Mouse (Mus musculus) liver (tissue): ENCODE measurements around the gene Nkx6-2.

Experiments
- DNase-seq: peaks from one replicate; pipeline ENCODE4 v3.0.0-alpha.2; 2020; ENCODE audit warnings: mixed read lengths

The Nkx6-2 gene

GRCm38 (mm10) chr7:139565998-139566397, 16.6 kb downstream of the Nkx6-2 start:
- DNase-seq = no peak

DNA sequence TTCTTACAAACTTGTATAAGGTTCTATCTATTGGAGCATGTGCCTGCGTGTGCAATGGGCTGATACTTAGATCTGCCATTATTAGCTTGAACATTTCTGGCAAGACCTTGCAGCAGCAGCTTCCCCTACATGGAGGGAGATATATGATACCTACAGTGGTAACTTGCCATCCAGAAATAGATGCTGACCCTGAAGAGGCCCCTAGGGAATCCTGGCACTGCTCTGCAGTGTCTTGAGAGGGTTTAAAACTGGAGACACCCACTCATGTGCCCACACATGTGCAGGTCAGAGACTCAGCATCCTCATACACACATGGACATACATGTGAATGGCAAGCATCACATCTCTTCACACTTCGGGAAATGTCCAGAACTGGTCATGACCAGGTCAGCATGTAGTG, 18.4 kb downstream of the Nkx6-2 start:
- DNase-seq = no peak

DNA sequence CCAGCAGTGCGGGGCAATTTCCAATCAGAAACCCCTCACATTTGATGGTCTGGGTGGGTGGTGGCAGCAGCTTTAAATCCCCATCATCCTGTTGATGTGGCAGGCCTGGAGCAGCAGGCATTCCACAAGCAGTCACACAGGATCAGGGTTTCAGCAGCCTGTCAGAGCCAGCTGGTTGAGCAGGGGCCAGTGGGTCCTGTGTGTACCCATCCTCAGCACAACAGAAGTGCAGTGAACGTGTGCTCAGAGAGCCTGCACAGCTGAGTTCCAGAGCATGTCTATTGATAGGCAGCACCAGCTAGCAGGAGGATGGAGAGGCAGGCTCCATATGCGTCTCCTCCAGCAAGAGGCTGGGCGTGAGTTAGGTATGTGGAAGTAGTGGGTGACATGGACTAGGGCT, 19.2 kb downstream of the Nkx6-2 start:
- DNase-seq = no peak

- DNase-seq = no peak
Observed at GRCm38 (mm10) chr7:139559659-139560058, 22.9 kb downstream of the Nkx6-2 start.

DNA sequence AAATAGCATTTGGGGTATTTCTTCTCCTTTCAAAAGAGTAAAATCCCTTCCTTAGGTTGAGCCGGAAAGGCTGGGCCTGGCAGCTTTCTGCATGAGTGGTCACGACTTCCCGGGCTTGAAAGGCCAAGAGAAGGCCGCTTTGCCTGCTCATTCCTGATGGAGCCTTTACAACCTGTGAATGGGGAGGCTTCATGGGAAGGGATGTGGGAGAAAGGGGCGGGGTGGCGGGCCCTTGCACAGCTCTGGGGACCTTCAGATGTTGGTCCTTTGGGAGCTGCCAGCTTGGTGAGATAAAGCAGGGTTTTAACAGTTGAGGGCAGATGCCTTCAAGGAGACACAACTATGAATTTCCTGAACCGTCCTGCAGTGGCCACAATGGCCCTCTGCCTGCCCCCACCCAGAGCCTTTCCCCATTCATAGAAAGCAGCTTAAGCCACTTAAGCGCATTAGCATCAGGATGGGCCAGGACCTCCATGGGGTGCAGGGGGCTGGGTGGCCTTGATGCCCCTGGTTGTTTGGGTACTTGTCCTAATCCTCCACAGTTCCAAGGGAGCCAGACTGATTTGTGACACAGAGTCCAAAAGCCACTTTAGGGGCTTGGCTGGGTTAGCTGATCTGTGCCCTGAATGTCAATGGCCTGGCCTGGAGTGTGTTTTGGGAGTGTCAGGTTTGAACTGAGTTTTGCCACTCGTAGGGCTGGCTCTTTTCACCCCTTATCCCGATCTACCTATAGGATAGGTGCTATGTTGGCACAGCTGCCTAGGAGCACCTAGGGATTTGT, 25.7 kb downstream of the Nkx6-2 start:
- no peak for DNase-seq

DNA sequence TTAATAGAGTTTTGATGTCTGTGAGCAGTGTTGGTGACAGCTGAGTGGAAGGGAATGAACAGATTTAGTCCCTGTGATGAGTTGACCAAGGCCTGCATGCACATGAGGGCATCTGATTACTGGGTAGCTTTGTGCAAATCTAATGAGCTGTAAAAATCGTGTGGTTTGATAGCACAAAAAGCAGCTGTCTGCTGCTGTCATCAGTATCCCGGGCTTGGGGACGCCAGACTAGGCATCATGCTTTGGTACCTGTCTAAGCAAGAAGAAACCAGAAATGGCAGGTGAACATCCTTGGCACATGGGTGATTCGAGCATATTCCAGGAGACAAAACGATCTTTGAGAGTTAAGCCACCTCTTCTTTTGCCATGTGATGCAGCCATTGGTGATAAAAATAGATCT, 26.3 kb downstream of the Nkx6-2 start:
- no peak for DNase-seq

DNA sequence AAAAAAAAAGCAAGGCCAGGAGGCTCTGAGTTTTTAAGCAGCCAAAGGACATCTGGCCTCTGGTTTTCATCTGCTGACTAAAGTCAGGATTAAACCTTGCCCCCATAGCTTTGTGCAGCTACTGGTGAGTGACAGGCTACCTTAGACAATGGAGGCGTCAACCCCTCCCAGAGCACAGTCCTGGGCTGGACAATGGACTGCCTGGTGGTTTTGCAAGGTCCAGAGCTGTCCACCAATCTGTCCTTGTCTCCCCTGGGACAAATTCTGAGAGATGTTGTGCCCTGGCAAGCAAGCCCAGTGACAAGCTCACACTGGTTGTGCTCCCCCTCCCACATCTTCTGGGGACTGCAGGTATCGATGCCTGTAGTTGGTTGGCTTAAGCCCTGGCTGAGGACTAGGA, 31.1 kb downstream of the Nkx6-2 start:
- no peak for DNase-seq

DNA sequence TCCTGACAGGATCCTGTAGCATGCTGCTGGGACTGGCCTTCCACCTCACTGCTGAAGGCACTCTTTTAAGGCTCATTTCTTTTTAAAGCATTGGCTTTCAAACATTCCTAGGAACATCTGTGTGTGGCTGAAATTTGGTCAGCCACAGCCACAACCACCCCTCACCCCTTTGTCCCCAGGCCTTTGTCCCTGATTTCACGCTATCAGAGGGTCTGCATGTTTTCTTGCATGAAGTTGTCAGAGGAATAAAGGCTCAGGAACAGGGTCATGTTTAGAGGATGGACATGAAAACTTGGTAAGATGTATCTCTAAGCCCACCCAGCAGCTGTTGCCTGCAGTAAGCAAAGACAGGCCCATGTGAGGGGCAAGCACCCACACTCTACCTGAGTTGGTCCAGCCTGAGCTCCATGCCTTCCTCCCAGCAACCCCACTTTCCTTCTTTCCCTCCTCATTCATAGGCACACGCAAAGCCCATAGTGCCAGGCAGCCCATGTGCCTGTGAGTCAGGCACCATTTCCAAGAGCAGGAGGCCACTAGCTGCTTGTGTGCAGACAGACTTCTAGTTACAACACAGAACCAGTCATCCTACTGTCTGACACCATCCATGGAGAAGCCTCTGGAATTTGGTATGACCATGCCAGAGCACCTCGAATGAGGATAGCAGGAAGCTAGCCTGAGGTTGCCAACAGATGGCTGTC, 32.4 kb downstream of the Nkx6-2 start:
- DNase-seq = no peak

- DNase-seq = no peak
Observed at GRCm38 (mm10) chr7:139547325-139547724, 35.3 kb downstream of the Nkx6-2 start.

GRCm38 (mm10) chr7:139544706-139545625, 37.6 kb downstream of the Nkx6-2 start:
- no peak for DNase-seq

DNA sequence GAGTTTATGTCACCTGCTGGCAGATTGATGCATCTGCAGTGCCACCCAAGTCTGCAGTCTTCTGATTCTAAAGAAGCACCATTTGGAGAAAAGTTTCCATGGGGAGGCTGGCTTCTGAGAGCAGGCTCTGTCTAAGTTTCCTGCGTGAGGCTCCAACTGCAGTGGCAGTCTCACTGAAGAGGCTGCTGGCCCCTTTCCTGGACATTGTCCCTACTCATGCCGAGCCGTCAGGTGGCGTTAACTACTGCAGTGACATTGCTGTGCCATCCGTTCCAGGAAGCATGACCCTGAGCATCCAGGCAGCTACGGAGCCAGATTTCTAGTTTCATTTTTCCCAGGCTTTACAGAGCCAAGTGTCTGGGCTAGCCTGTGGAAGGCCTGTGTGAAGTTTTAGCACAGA, 41.2 kb downstream of the Nkx6-2 start:
- no peak for DNase-seq

GRCm38 (mm10) chr7:139540601-139541000, 42.0 kb downstream of the Nkx6-2 start:
- no peak for DNase-seq

DNA sequence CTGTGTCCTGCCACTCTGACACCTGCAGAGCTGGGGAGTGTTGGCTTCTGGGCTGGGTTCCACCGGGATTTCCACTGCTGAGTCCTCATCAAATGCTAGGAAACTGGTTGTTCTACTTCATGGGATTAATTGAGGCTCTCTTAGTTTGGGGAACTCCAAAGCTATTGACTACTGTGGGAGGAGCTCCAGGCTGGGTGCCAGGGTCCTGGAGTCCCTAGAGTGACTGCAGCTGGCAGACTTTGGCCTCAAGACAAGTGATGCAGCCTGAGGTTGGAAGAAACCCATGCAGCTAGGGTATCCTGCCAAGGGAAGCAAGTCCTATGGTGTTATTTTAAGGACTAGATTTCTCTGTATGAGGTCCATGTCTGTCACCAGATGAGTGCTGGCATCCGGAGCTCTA, 44.1 kb downstream of the Nkx6-2 start:
- no peak for DNase-seq

DNA sequence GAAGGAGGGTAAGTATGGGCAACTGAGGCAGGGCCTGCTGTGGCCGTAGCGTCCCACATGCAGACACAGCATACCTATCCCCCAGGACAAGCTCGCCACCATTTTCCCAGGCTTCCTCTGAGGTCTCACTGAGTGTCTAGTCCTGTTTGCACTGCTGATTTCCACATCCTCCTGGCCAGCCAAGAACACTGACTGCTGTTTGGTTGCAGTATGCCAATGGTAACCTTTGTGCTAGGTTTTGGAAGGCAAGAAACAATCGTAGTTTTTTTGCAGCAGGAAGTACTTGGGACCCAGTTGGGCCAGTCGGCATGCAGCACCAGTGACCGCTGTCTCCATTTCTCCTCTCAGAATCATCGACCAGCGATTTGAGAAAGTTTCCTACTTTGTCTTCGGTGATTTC, 44.8 kb downstream of the Nkx6-2 start:
- DNase-seq = no peak

DNA sequence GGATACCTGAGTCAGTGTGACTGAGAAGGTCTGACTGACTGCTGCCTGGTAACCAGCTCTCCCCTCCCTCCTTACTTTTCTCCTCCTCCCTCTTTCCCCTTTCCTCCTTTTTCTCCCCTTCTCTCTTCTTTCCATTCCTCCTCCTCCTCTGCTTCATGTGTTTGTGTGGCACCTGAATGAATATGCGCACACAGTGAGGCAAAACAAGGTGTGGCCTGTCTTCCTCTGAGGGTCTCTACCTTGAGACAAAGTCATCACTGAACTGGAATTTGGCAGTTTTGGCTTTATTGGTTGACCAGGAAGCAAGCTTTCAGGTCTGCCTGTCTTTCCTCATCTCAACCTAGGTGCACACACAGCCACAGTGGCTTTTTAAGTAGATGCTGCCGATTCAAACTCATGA, 45.8 kb downstream of the Nkx6-2 start:
- DNase-seq = no peak

- no peak for DNase-seq
Observed at GRCm38 (mm10) chr7:139536331-139536730, 46.3 kb downstream of the Nkx6-2 start.

DNA sequence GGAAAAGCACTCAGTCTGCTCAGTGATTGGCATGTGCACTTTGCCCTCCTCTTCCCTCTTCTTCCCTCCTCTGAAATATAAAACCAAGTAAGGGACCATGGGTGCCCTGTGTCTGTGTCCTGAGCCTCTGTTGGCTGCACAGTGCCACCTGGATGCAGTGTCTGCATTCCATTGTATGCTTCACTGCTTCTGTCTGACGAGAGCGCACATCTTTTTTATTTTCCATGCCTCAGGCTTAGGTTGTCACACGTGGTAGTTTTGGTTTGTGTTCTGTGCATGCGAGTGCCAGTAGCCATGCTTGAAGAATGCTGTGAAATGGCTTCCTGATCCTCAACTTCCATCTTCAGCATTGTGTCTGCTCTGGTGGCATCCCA, 51.2 kb downstream of the Nkx6-2 start:
- no peak for DNase-seq

- no peak for DNase-seq
Observed at GRCm38 (mm10) chr7:139530591-139531427, 51.8 kb downstream of the Nkx6-2 start.
